Mouse (Mus musculus): ENCODE results near the gene Fndc7.

Fndc7 gene

DNA sequence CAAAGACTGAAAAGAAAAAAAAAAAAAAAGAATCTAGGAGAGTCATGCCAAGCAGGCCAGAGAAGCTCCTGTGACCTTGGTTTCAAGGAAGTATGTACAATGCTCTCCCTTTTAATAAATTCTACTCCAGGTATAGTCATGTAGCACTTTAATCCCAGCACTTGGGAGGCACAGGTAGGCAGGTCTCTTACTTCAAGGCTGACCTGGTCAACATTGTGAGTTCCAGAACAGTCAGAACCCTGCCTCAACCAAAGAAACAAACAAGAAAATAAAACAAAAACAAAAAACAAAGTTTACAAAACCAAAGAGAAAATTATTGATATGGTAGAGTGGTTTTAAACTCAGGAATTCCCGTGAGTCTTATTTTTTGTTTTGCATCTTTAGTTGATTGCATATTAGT is at the start of gene Fndc7:
Gene Fndc7 (minus strand): TSS at position 101 of the 400 bp plus-strand sequence.
- no peak for DNase-seq (ENCODE audit: low spot score)

- no peak for DNase-seq (ENCODE audit: low spot score)
Measured at GRCm38 (mm10) chr3:108939573-108939972, 49.8 kb upstream of the Fndc7 start, which contains the start of gene Henmt1. Henmt1 (plus strand) TSS chr3:108939873.

DNA sequence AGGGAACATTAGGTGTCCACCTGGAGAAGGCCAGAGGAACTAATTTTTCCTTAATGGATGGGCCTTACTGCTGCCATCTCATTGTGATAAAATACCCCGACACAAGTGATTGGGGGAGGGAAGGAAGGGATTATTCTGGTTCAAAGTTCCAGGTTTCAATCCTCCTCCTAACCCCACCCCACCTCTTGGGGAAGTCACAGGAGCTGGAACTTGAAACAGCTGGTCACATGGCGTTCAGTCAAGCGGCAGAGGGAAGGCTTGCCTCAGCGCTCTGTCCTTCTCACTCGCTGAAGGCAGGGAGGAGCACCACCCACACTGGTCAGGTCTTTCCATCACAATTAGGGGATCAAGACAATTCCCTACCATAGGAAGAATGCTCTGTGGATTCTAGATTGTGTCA is 48.9 kb upstream of the Fndc7 start:
- DNase-seq (ENCODE audit: low spot score), result no peak

DNA sequence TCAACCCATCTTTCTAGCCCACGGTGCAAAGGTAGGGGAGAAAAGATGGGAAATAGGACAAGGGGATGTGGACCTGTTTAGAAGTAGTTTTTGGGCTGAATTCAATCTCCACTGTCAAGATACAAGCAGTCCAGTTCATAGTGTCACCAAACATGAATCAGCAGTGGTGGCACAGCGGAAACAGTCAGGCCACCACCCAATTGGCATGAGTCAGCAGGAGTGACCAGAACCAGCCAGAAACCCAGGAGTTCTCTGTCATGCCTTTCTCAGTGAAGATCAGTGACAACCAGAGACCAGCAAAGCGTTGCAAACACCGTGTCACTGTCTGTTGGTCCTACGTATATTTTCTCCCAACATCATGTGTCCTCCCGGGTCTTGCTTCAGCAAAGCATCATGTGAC is 43.7 kb upstream of the Fndc7 start:
- no peak for DNase-seq (ENCODE audit: low spot score)

DNA sequence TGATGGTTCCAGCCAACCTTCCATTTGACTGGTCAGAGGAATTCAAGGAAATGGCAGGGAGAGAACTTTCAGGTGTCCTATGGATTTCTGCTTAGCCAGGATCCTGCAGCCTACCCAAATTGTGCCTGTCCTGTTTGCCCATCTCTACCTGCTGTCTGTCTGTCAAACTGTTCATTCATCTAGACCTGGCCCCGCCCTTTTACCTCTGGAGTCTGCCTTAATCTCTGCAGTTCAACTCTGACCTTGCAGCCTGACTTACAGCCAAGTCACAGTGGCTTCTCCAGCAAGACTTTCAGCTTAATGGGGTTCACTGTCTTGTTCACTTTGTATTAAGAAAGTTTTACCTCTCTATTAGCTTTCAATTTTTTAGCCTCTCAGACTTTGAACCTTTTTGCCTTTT is 36.5 kb upstream of the Fndc7 start:
- DNase-seq (ENCODE audit: low spot score), result no peak

- no peak for DNase-seq (ENCODE audit: low spot score)
Measured at GRCm38 (mm10) chr3:108925677-108926076, 35.9 kb upstream of the Fndc7 start.

DNA sequence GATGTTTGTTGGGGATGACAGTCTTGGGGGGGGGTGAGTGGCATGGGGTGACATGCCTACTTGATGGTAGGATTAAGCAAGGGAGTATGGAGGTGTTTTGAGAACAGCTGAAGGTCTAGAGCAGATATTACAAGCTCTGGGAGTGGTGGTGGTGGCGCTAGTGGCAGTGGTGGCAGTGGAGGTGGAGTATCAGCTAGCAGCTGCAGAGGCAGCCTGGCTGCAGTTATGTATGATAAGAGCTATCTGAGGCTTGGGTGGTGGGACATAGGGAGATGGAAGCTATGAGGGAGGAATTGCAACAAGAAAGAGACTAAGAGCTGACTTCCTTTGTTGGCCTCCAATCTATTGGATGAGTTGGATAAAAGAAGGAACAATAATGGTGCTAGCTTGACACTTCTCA is 32.0 kb upstream of the Fndc7 start:
- DNase-seq (ENCODE audit: low spot score), result no peak

DNA sequence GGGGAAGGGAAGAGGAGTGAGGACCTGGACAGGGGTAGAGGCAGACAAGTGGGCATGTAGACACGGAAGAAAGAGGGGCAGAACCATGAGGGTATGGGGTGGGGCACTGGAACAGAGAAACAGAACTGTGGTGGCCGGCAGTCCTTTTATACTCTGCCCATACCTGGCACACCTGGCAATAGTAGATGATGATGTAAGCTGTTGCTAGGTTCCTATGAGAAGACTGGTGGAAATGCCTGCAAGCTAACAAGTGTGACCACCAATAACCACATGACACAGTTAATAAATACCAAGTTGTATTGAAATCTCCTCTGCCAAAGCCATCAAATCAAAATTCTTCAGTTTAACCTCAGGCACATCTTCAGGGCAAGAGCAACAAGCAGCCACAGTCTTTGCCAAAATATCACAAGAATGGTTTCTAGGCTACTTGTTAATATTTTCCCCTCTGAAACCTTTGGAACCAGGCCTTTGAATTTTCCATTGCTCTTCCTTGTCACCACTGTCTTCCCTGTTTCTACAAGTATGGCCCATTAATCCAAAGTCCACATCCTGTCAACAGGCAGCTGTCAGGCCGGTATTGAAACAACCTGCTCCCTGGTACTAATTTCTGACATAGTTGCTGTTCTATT is 30.7 kb upstream of the Fndc7 start:
- DNase-seq (ENCODE audit: low spot score), result no peak

DNA sequence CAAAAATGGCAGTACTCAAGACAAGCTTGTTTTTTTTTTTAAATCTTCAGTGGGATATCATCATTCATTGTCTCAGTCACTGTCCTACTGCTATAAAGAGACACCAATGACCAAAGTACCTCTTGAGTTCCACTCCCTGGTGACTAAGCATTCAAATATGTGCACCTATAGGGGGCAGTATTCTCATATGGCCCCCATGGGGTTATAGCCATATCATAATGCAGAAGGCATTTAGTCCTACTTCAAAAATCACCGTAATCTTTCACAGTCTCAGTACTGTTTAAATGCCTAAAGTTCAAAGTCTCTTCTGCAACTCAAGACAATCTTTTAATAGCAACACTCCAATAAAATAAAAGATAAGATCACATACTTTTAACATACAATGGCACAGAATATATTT is 29.0 kb upstream of the Fndc7 start:
- no peak for DNase-seq (ENCODE audit: low spot score)

DNA sequence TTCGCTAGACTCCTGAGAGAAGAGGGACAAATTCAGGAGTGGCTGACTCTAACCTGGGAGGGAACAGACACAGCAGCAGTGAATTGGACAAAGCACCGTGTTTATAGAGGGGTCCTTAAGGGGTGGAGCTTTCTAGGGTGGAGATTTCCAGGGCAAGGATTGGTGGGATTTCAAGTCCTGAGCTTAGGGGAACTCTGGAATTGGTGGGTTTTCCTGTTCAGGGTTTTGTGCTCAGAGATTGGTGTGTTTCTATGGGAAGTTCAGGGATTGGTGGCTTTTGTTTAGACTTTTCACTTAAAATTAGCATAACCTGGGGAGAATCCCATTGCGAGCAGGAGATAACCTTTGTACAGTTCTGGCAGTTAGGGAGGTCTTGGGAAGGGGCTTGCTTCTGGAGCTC is 28.2 kb upstream of the Fndc7 start:
- no peak for DNase-seq (ENCODE audit: low spot score)

DNA sequence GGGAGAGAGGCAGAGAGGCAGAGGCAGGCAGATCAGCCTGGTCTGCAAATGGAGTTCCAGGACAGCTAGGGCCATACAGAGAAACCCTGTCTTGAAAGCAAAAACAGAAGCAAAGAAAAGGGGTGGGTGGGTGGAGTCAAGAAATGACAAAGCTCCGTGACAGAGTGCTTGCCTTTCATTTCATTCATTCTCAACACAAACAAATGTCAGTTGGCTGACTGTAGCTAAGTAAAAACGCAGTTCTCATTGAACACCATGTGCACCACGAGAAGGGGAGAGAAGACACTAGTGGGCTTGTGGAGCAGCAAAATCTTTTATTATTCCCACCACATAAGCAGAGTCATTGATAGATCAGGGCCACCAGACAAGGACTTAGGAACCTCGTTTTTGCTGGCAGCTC is 27.0 kb upstream of the Fndc7 start:
- no peak for DNase-seq (ENCODE audit: low spot score)

DNA sequence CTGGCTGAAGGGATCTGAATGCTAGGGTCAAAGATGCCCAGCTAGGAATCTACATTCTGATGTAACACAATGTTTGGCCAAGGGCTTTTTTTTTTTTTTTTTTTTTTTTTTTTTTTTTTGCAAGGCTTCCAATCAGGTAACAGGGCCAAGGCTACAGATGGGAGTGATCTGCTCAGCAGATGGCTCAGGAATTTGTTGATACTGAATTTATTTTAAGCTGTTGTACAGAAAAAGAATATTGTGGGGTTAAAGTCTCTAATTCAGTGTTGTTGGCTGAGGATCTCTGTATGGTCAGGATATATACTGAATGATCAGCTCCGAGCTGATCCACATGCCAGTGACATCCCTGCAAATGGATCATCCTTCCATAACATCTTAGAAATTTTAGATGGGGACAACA is 26.2 kb upstream of the Fndc7 start:
- no peak for DNase-seq (ENCODE audit: low spot score)

DNA sequence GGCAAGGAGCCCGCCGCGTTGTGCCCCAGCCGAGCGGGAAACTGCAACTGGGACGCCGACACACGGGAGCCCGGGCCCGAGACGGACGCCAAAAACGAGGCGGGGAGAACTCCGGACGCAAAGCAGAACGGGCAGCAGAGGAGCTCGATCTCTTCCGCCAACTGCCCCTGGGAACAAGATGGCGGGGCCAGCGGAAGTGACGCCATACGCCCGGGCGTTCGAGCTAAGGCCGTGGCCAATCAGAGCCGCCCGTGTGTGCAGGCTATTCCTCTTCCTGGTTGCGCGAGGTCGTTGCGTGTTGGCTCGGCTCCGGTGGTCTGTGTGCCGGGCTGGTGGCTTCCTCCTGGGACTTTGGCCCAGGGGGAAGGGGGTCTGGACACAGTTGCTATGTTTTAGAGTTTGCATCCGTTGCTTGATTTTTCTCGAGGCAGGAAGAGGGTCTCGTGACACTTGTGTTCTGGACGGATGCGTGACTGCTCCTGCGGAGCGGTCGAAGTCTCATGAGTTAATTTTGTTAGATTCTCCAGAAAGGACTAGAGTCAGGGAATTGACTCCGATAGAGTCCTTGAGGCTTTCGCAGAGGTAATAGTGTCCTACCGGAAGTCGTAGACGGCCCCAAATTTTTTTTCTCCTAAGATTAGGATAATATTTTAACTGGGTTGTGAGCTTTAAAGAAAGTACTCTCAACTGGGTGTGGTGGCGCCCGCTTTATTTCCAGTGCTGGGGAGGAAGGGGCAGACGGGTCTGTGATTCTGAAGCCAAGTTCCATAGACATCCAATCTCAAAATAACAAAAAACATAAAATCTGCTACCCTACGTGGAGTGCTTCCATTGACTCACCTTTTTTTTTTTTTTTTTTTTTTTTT is 22.0 kb upstream of the Fndc7 start, which contains the start of gene Prpf38b:
Gene Prpf38b (minus strand): TSS at position 180 of the 866 bp plus-strand sequence.
- DNase-seq (ENCODE audit: low spot score), result peak; percentile 90

GRCm38 (mm10) chr3:108911081-108911547 is 21.3 kb upstream of the Fndc7 start:
- peak; percentile 36 for DNase-seq (ENCODE audit: low spot score)

DNA sequence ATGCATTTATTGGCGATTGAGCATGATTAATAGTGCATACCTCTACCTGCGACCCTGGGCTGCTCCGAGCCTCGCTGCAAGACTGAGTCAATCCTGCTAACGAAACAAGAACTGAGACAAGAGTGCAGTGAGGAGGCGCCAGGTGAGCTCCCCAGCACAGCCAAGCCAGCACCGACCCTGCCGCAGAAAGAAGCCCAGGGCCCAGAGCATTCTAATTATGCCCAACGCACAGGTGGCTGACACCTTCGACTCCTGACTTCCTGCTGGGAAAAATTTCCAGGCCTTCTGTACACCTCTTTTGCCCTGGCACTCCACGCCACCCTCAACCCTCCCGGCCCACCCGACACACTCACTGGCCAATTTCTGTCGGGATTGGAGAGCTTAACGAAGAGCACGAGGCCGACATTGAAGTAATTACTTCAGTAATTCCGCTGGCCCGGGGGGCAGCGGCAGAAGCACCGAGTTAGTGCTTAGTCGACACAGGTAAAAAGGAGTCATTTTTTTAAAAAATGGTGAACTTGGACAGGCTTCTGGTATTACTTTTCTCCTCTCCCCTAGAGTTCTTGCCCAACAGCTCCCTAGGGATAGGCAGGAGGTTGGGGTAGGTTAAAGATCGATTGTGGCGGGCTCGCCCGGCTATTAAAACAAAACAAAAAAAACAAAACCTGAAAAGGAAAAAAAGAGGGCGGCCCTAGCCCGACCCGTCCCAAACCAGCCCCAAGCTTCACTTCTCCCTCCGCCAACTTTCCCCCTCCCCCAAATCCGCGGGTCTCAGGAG is 20.7 kb upstream of the Fndc7 start:
- no peak for DNase-seq (ENCODE audit: low spot score)

GRCm38 (mm10) chr3:108902934-108903333 is 13.1 kb upstream of the Fndc7 start:
- no peak for DNase-seq (ENCODE audit: low spot score)

GRCm38 (mm10) chr3:108902038-108902437 is 12.2 kb upstream of the Fndc7 start:
- no peak for DNase-seq (ENCODE audit: low spot score)

DNA sequence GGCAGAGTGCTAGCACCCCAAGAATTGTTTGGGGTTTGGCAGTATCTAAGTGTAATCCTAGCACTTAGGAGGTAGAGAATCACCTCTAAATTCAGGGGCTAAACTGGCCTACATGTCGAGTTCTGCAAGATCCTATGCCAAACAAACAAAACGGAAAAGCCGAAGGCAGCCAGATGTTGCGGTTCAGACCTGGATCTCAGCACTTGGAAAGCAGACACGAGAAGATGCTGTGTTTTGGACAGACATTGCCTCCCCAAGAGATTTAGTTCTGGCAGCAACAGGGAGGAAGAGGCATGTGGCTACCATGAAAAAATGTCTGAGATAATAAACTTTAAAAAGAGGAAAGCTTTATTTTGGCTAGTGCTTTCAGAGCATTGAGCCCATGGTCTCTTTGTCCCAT is 10.9 kb upstream of the Fndc7 start:
- DNase-seq (ENCODE audit: low spot score), result no peak

GRCm38 (mm10) chr3:108900147-108900546 is 10.3 kb upstream of the Fndc7 start:
- DNase-seq (ENCODE audit: low spot score), result no peak

- no peak for DNase-seq (ENCODE audit: low spot score)
Measured at GRCm38 (mm10) chr3:108898640-108899039, 8.8 kb upstream of the Fndc7 start.

DNA sequence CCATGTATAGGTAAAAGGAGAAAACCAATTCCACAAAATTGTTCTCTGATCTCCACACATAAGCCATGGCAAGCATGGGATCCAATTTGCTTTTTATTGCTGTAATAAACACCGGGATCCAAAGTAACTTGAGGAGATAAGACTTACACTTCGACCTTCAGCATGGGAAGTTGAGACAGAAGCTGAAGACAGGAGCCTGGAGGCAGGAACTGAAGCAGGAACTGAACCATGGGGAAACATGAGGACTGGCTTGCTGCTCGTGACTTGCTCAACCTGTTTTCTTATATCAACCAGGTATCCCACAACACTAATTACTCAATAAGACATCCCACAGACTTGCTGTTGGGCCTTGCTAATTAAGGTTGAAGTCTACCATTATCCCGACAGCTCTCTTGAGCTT is 3.1 kb upstream of the Fndc7 start:
- no peak for DNase-seq (ENCODE audit: low spot score)

DNA sequence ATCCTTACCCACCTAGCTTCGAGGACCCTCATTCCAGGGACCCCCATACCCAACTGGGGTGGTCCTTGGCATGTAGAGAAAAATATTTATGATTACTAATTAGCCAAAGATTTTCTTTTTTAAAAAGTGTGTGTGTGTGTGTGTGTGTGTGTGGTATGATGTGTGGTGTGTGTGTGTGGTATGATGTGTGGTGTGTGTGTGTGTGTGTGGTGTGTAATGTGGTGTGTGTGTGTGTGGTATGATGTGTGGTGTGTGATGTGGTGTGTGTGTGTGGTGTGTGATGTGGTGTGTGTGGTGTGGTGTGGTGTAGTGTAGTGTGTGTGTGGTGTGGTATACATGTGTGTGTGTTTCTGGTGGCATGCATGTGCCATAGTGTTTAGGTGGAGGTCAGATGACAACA is 2.3 kb upstream of the Fndc7 start:
- no peak for DNase-seq (ENCODE audit: low spot score)

DNA sequence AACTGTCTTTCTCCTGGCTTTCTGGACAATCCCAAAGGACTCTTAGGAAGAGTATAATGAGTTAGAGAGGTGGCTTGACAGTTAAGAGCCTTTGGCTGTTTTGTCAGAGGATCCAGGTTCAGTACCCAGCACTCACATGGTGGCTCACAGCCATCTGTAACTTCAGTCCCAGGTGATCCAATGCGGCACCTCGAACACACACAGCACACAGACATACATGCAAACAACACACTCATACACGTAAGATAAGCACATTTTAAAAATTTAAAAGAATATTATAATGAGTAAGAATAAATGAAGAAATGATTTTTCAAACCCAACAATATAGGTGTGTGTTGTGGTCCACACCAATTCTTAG is 2.2 kb downstream of the Fndc7 start:
- DNase-seq (ENCODE audit: low spot score), result no peak
